Mouse (Mus musculus) lung, postnatal 0 days (tissue): ENCODE results near the gene Tespa1. TPM values are rescaled to one million over a fixed set of nuclear protein-coding genes. Genes with fewer than 3 reads are reported as not detected.
"Not testable (repeated sequence)": the region's sequence is repeated elsewhere in the genome, so short reads cannot be mapped to it uniquely, and the experiment has no call there.

ENCODE experiments used
- ATAC-seq: fragments of 200-750 bp; cut with Nextera tagmentation; 2 replicates; pipeline ENCODE4 v1.8.0; 2017; ENCODE audit warnings: moderate library complexity
- DNase-seq: peaks from one replicate; pipeline ENCODE4 v3.0.0-alpha.2; 2016; ENCODE audit warnings: low spot score
- H3K27ac ChIP-seq: fragments of 300-500 bp; sonication (generic); 2 replicates; pipeline ENCODE4 v1.5.1; 2014; ENCODE audit warnings: antibody characterized with exemption, mild to moderate bottlenecking, low read length, mixed read lengths
- H3K27me3 ChIP-seq: fragments of 300-500 bp; sonication (generic); replicated peaks from 2 replicates; pipeline ENCODE4 v1.6.1; 2014; ENCODE audit warnings: low read length, mixed read lengths; ENCODE audit not compliant: insufficient read depth
- H3K36me3 ChIP-seq: fragments of 300-500 bp; sonication (generic); 2 replicates; pipeline ENCODE4 v1.6.1; 2014; ENCODE audit warnings: low read length, mixed read lengths; ENCODE audit not compliant: insufficient read depth
- H3K4me1 ChIP-seq: fragments of 300-500 bp; sonication (generic); 2 replicates; pipeline ENCODE4 v1.6.1; 2014; ENCODE audit warnings: antibody characterized with exemption, low read depth, low read length, mixed read lengths; ENCODE audit not compliant: insufficient read depth
- H3K4me2 ChIP-seq: fragments of 300-500 bp; sonication (generic); replicated peaks from 2 replicates; pipeline ENCODE4 v1.6.1; 2014; ENCODE audit warnings: low read depth, mild to moderate bottlenecking, low read length, moderate library complexity, mixed read lengths
- H3K4me3 ChIP-seq: fragments of 300-500 bp; sonication (generic); 2 replicates; pipeline ENCODE4 v1.5.1; 2014; ENCODE audit warnings: low read depth, low read length
- H3K9ac ChIP-seq: fragments of 300-500 bp; sonication (generic); replicated peaks from 2 replicates; pipeline ENCODE4 v1.6.1; 2014; ENCODE audit warnings: low read depth, mild to moderate bottlenecking
- H3K9me3 ChIP-seq: fragments of 300-500 bp; sonication (generic); 2 replicates; pipeline ENCODE4 v1.6.1; 2016; ENCODE audit warnings: low read length, mixed read lengths
- CTCF ChIP-seq: IDR thresholded peaks from 2 replicates; pipeline ENCODE4 v1.5.1; 2016; ENCODE audit warnings: antibody characterized with exemption, mild to moderate bottlenecking
- EP300 ChIP-seq: IDR thresholded peaks from 2 replicates; pipeline ENCODE4 v1.6.1; 2016; ENCODE audit warnings: antibody characterized with exemption, mild to moderate bottlenecking, control low read depth
- WGBS: fragments of 180-500 bp; shearing (Covaris S2); extraction: QIAGEN DNeasy Blood & Tissue Kit; methylation state at CpG from one replicate; pipeline ENCODE4 v1.1.7; 2014; 5-methylcytosine and 5-hydroxymethylcytosine counted together
- polyA plus RNA-seq: library from polyadenylated mRNA; unstranded; fragments of >200 nt; fragmentation: Nextera tagmentation; extraction: Ambion mirVana; gene quantifications from 2 replicates; pipeline ENCODE4 v1.2.1, GENCODE M21; 2015

Gene Tespa1
- polyA plus RNA-seq, 1 experiment from 2014 or later: 0.68 TPM

DNA sequence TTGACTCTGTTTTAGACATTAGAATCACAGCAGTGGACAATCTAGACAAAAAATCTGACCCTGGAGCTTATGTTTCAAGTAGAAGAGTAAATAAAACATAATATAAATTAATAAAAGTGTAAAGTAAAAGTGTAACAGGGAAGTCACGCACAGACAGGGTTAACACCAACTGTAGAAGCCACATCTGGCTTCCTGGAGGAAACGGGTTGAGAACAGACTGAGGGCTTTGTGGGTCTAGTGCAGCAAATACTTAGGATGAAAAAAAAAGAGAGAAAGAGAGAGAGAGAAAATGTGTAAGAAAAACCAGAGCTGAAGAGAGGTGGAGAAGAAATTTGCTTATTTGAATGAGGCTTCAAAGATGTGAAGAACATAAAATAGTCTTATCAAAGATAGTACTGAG lies 14.9 kb downstream of the Tespa1 start:
- H3K9me3 ChIP-seq: no peaks in the 10 kb centered on the region
- no peak for ATAC-seq
- no peaks in the 10 kb centered on the region for H3K27me3 ChIP-seq
- H3K4me2 ChIP-seq: no peak overlapping the region
- H3K4me1 ChIP-seq: no peaks in the 10 kb centered on the region
- no peak overlapping the region for H3K27ac ChIP-seq
- DNase-seq: no peak
- H3K36me3 ChIP-seq: no peaks in the 10 kb centered on the region
- H3K9ac ChIP-seq: no peak overlapping the region
- 29% methylated on average over 2 of the region's 2 CpGs for WGBS
- no peak for TF ChIP-seq EP300
- TF ChIP-seq CTCF: no peak
- H3K4me3 ChIP-seq: no peak overlapping the region

DNA sequence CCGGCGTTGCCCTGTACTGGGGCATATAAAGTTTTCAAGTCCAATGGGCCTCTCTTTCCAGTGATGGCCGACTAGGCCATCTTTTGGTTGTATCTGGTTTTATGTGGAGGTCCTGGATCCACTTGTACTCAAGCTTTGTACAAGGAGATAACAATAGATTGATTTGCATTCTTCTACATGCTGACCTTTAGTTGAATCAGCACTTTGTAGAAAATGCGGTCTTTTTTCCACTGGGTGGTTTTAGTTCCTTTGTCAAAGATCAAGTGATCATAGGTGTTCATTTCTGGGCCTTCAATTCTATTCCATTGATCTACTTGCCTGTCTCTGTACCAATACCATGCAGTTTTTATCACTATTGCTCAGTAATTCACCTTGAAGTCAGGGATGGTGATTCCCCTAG lies 17.4 kb downstream of the Tespa1 start:
- not testable (repeated sequence) for H3K4me2 ChIP-seq, H3K27ac ChIP-seq, H3K27me3 ChIP-seq, H3K9me3 ChIP-seq, H3K36me3 ChIP-seq, DNase-seq, H3K4me1 ChIP-seq, H3K9ac ChIP-seq, H3K4me3 ChIP-seq, ATAC-seq
- WGBS: 90% methylated on average over 4 of the region's 4 CpGs

DNA sequence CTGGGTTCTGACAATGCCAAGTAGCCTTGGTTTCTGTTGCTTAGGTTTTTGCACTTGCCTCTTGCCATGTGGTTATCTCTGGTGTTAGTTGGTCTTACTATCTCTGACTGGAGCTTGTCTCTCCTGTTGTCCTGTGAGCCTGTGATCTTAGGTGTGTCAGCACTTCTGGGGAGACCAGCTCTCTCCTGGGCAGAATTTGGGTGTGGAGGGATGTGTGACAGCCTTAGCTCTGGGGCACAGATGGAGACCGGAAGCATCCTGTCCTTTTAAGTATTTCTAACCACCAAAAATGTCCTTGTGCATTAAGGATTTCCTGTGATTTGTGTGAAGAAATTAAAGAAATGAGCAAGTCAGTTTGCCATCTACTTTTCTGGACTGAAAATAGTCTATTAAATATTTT lies 21.4 kb downstream of the Tespa1 start:
- no peak overlapping the region for H3K27ac ChIP-seq
- no peak for TF ChIP-seq CTCF
- no peak for TF ChIP-seq EP300
- ATAC-seq: no peak
- DNase-seq: no peak
- H3K9me3 ChIP-seq: no peaks in the 10 kb centered on the region
- no peak overlapping the region for H3K4me2 ChIP-seq
- H3K36me3 ChIP-seq: no peaks in the 10 kb centered on the region
- H3K27me3 ChIP-seq: no peaks in the 10 kb centered on the region
- 71% methylated on average over 1 of the region's 1 CpGs for WGBS
- H3K9ac ChIP-seq: no peak overlapping the region
- H3K4me3 ChIP-seq: no peak overlapping the region
- no peaks in the 10 kb centered on the region for H3K4me1 ChIP-seq

DNA sequence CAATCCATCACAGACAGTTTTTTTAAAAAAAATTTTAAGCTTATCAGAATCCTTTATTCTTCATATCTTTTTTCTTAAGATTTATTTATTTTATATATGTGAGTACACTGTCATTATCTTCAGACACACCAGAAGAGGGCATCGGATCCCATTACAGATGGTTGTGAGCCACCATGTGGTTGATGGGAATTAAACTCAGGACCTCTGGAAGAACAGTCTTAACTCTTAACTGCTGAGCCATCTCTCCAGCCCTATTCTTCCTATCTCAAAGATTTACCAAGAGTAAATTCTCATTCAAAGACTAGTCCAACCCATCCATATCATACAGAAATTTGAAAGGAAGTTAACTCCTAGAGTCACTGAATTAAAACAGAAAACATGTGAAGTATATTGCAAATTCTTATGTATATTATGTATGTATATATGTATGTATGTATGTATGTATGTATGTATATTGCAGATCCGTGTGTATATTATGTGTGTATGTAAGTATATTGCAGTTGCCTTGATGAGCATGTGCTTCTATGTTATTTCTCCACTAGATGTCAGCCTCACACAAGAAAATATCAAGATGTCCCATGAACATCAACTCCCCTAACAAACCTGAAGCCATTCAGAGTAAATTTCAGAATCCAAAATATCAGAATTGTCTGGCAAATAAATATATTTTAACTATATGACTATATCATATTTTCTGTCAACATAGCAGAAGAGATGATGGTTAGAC lies 40.9 kb downstream of the Tespa1 start:
- peak; percentile 16 for DNase-seq
- no peak for ATAC-seq
- 49% methylated on average over 2 of the region's 2 CpGs for WGBS
- Histone ChIP-seq H3K4me3 (no peak overlapping the region), H3K4me1 (no peaks in the 10 kb centered on the region), H3K4me2 (no peak overlapping the region), H3K9ac (no peak overlapping the region), H3K27ac (no peak overlapping the region), H3K9me3 (no peaks in the 10 kb centered on the region), H3K36me3 (no peaks in the 10 kb centered on the region), H3K27me3 (no peaks in the 10 kb centered on the region)
- peak; percentile 49 for TF ChIP-seq CTCF
- no peak for TF ChIP-seq EP300

DNA sequence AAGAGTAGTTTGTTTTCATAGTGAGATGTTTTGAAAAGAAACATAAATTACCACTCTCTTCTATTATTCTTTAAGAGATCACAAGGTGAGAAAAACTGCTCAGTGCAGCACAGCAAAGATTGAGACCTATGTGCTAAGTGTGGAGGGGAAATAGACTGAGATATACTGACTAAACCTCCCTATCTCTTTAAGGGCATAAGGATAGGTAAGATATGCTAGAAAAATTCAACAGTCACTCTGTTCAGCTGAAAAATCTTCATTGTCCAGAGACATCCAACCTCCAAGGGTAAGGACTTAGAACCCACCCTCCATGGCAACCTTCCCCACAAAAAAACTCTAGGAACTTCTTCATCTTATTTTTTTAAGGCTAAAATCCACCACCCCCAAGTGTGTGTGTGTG lies 42.1 kb downstream of the Tespa1 start:
- no peaks in the 10 kb centered on the region for H3K27me3 ChIP-seq
- no peak overlapping the region for H3K4me3 ChIP-seq
- no peak overlapping the region for H3K9ac ChIP-seq
- ATAC-seq (no peak), DNase-seq (no peak)
- no peaks in the 10 kb centered on the region for H3K4me1 ChIP-seq
- H3K36me3 ChIP-seq: no peaks in the 10 kb centered on the region
- H3K4me2 ChIP-seq: no peak overlapping the region
- H3K9me3 ChIP-seq: no peaks in the 10 kb centered on the region
- no peak for TF ChIP-seq CTCF
- no peak for TF ChIP-seq EP300
- H3K27ac ChIP-seq: no peak overlapping the region

DNA sequence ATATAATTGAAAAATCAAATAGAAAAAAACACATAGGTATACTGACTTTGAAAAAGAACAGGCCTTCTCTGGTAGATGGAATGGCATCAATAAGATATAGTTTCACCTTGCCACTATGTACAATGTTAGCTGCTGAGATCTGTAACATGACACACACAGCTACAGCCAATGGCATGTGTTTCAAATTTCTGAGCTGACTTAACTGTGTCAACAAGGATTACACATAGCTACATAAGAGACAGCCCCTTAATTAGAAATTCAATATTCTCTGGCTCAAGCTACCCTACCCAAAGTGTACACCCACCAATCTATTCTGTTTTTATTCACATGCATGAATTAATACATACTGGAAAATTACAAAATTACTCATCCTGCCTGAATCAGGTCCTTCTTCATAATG lies 45.7 kb downstream of the Tespa1 start:
- Histone ChIP-seq H3K4me3 (no peak overlapping the region), H3K27me3 (no peaks in the 10 kb centered on the region), H3K36me3 (no peaks in the 10 kb centered on the region), H3K9me3 (no peaks in the 10 kb centered on the region), H3K4me2 (no peak overlapping the region), H3K4me1 (no peaks in the 10 kb centered on the region), H3K27ac (no peak overlapping the region), H3K9ac (no peak overlapping the region)
- TF ChIP-seq EP300: no peak
- no peak for TF ChIP-seq CTCF
- ATAC-seq (no peak), DNase-seq (no peak)
